Mouse (Mus musculus): ENCODE results near the gene Casc4.

GRCm38 (mm10) chr2:121841453-121841852, 25.3 kb upstream of the Casc4 start:
- TF ChIP-seq CTCF (IDR thresholded peaks at IDR 0.05; ENCODE audit: low read depth) (no peak), EP300 (IDR thresholded peaks at IDR 0.05; ENCODE audit: low read depth) (no peak)

Data from liver, embryonic 14.5 days (tissue).